Mouse (Mus musculus): Measurements from ENCODE around the gene Alk.
"Not testable (repeated sequence)": the region's sequence is repeated elsewhere in the genome, so short reads cannot be mapped to it uniquely, and the experiment has no call there.

Alk gene

GRCm38 (mm10) chr17:72527481-72527880, 76.9 kb downstream of the Alk start:
- DNase-seq (ENCODE audit: low read depth) = no peak

GRCm38 (mm10) chr17:72526356-72526755, 78.1 kb downstream of the Alk start:
- no peak for DNase-seq (ENCODE audit: low read depth)

- DNase-seq (ENCODE audit: low read depth) = no peak
Observed at GRCm38 (mm10) chr17:72524839-72525238, 79.6 kb downstream of the Alk start.

GRCm38 (mm10) chr17:72523006-72523405, 81.4 kb downstream of the Alk start:
- no peak for DNase-seq (ENCODE audit: low read depth)

GRCm38 (mm10) chr17:72522381-72522780, 82.0 kb downstream of the Alk start:
- no peak for DNase-seq (ENCODE audit: low read depth)

GRCm38 (mm10) chr17:72521353-72521752, 83.1 kb downstream of the Alk start:
- DNase-seq (ENCODE audit: low read depth) = no peak

GRCm38 (mm10) chr17:72510746-72511145, 93.7 kb downstream of the Alk start:
- no peak for DNase-seq (ENCODE audit: low read depth)

- DNase-seq (ENCODE audit: low read depth) = no peak
Observed at GRCm38 (mm10) chr17:72508678-72509394, 95.6 kb downstream of the Alk start.

GRCm38 (mm10) chr17:72505213-72505612, 99.2 kb downstream of the Alk start:
- DNase-seq (ENCODE audit: low read depth) = no peak

- no peak for DNase-seq (ENCODE audit: low read depth)
Observed at GRCm38 (mm10) chr17:72504581-72504980, 99.8 kb downstream of the Alk start.

- no peak for DNase-seq (ENCODE audit: low read depth)
Observed at GRCm38 (mm10) chr17:72495395-72495794, 109.0 kb downstream of the Alk start.

GRCm38 (mm10) chr17:72485623-72486022, 118.8 kb downstream of the Alk start:
- DNase-seq (ENCODE audit: low read depth) = no peak

- DNase-seq (ENCODE audit: low read depth) = not testable (repeated sequence)
Observed at GRCm38 (mm10) chr17:72479260-72479659, 125.2 kb downstream of the Alk start.

- no peak for DNase-seq (ENCODE audit: low read depth)
Observed at GRCm38 (mm10) chr17:72477889-72478405, 126.5 kb downstream of the Alk start.

GRCm38 (mm10) chr17:72476956-72477355, 127.5 kb downstream of the Alk start:
- no peak for DNase-seq (ENCODE audit: low read depth)

GRCm38 (mm10) chr17:72474166-72474565, 130.3 kb downstream of the Alk start:
- DNase-seq (ENCODE audit: low read depth) = no peak

- DNase-seq (ENCODE audit: low read depth) = peak; percentile 14
Observed at GRCm38 (mm10) chr17:72448477-72448876, 155.9 kb downstream of the Alk start.

GRCm38 (mm10) chr17:72445204-72446177, 158.9 kb downstream of the Alk start:
- DNase-seq (ENCODE audit: low read depth) = no peak

- no peak for DNase-seq (ENCODE audit: low read depth)
Observed at GRCm38 (mm10) chr17:72417451-72417850, 187.0 kb downstream of the Alk start.

- DNase-seq (ENCODE audit: low read depth) = no peak
Observed at GRCm38 (mm10) chr17:72414676-72415075, 189.8 kb downstream of the Alk start.

- no peak for DNase-seq (ENCODE audit: low read depth)
Observed at GRCm38 (mm10) chr17:72404813-72405212, 199.6 kb downstream of the Alk start.

- no peak for DNase-seq (ENCODE audit: low read depth)
Observed at GRCm38 (mm10) chr17:72401861-72402260, 202.6 kb downstream of the Alk start.

- DNase-seq (ENCODE audit: low read depth) = no peak
Observed at GRCm38 (mm10) chr17:72401349-72401748, 203.1 kb downstream of the Alk start.
